Mouse (Mus musculus): ENCODE data around the gene Col19a1. TPM values are rescaled to one million over a fixed set of nuclear protein-coding genes. Genes with fewer than 3 reads are reported as not detected.

Col19a1 gene
- polyA plus RNA-seq, 1 experiment from 2014 or later, result 1.9 TPM

- H3K9ac ChIP-seq (ENCODE audit: low read length), result no peak overlapping the region
- H3K36me3 ChIP-seq (ENCODE audit: control insufficient read depth, insufficient read depth, low read length), result no peaks in the 10 kb centered on the region
- WGBS, result 44% methylated on average over 8 of the region's 8 CpGs
- no peak overlapping the region for H3K4me2 ChIP-seq (ENCODE audit: low read depth)
- no peak for ATAC-seq (ENCODE audit: insufficient read depth, low FRiP score, low TSS enrichment)
- H3K27me3 ChIP-seq (ENCODE audit: control insufficient read depth, insufficient read depth, low read length), result no peaks in the 10 kb centered on the region
- H3K27ac ChIP-seq (ENCODE audit: low read depth, low read length), result no peak overlapping the region
- DNase-seq (ENCODE audit: low spot score), result peak; percentile 16
- H3K9me3 ChIP-seq (ENCODE audit: control insufficient read depth, low read length), result no peaks in the 10 kb centered on the region
- H3K4me1 ChIP-seq (ENCODE audit: control insufficient read depth, insufficient read depth, low read length), result no peaks in the 10 kb centered on the region
- no peak overlapping the region for H3K4me3 ChIP-seq (ENCODE audit: low read depth, low read length)
These were observed 356.8 kb downstream of the Col19a1 start for GRCm38 (mm10) chr1:24230428-24230827.

GRCm38 (mm10) chr1:24229552-24229951, 357.7 kb downstream of the Col19a1 start:
- Histone ChIP-seq H3K27ac (ENCODE audit: low read depth, low read length) (no peak overlapping the region), H3K9ac (ENCODE audit: low read length) (no peak overlapping the region), H3K4me3 (ENCODE audit: low read depth, low read length) (no peak overlapping the region), H3K4me2 (ENCODE audit: low read depth) (no peak overlapping the region), H3K36me3 (ENCODE audit: control insufficient read depth, insufficient read depth, low read length) (no peaks in the 10 kb centered on the region), H3K27me3 (ENCODE audit: control insufficient read depth, insufficient read depth, low read length) (no peaks in the 10 kb centered on the region), H3K9me3 (ENCODE audit: control insufficient read depth, low read length) (no peaks in the 10 kb centered on the region), H3K4me1 (ENCODE audit: control insufficient read depth, insufficient read depth, low read length) (no peaks in the 10 kb centered on the region)
- DNase-seq (ENCODE audit: low spot score) (no peak), ATAC-seq (ENCODE audit: insufficient read depth, low FRiP score, low TSS enrichment) (no peak)
- WGBS, result 74% methylated on average over 1 of the region's 1 CpGs

- Histone ChIP-seq H3K4me2 (ENCODE audit: low read depth) (no peak overlapping the region), H3K4me1 (ENCODE audit: control insufficient read depth, insufficient read depth, low read length) (no peaks in the 10 kb centered on the region), H3K27me3 (ENCODE audit: control insufficient read depth, insufficient read depth, low read length) (no peaks in the 10 kb centered on the region), H3K27ac (ENCODE audit: low read depth, low read length) (no peak overlapping the region), H3K9me3 (ENCODE audit: control insufficient read depth, low read length) (no peaks in the 10 kb centered on the region), H3K36me3 (ENCODE audit: control insufficient read depth, insufficient read depth, low read length) (no peaks in the 10 kb centered on the region), H3K4me3 (ENCODE audit: low read depth, low read length) (no peak overlapping the region), H3K9ac (ENCODE audit: low read length) (no peak overlapping the region)
- 89% methylated on average over 6 of the region's 6 CpGs for WGBS
- ATAC-seq (ENCODE audit: insufficient read depth, low FRiP score, low TSS enrichment) (no peak), DNase-seq (ENCODE audit: low spot score) (no peak)
These were observed 360.1 kb downstream of the Col19a1 start for GRCm38 (mm10) chr1:24226941-24227711.

- H3K4me1 ChIP-seq (ENCODE audit: control insufficient read depth, insufficient read depth, low read length), result no peaks in the 10 kb centered on the region
- H3K27me3 ChIP-seq (ENCODE audit: control insufficient read depth, insufficient read depth, low read length), result no peaks in the 10 kb centered on the region
- no peaks in the 10 kb centered on the region for H3K9me3 ChIP-seq (ENCODE audit: control insufficient read depth, low read length)
- H3K4me2 ChIP-seq (ENCODE audit: low read depth), result no peak overlapping the region
- no peak overlapping the region for H3K9ac ChIP-seq (ENCODE audit: low read length)
- no peak overlapping the region for H3K4me3 ChIP-seq (ENCODE audit: low read depth, low read length)
- DNase-seq (ENCODE audit: low spot score) (peak; percentile 33), ATAC-seq (ENCODE audit: insufficient read depth, low FRiP score, low TSS enrichment) (no peak; the same call in 1 of the 2 replicates)
- no peaks in the 10 kb centered on the region for H3K36me3 ChIP-seq (ENCODE audit: control insufficient read depth, insufficient read depth, low read length)
- H3K27ac ChIP-seq (ENCODE audit: low read depth, low read length), result no peak overlapping the region
- 77% methylated on average over 4 of the region's 4 CpGs for WGBS
These were observed 361.3 kb downstream of the Col19a1 start for GRCm38 (mm10) chr1:24225825-24226526.

GRCm38 (mm10) chr1:24222981-24223612, 364.2 kb downstream of the Col19a1 start:
- H3K27me3 ChIP-seq (ENCODE audit: control insufficient read depth, insufficient read depth, low read length), result no peaks in the 10 kb centered on the region
- 71% methylated on average over 8 of the region's 8 CpGs for WGBS
- no peak for DNase-seq (ENCODE audit: low spot score)
- no peak for ATAC-seq (ENCODE audit: insufficient read depth, low FRiP score, low TSS enrichment)
- no peaks in the 10 kb centered on the region for H3K36me3 ChIP-seq (ENCODE audit: control insufficient read depth, insufficient read depth, low read length)
- no peak overlapping the region for H3K4me2 ChIP-seq (ENCODE audit: low read depth)
- H3K9ac ChIP-seq (ENCODE audit: low read length), result no peak overlapping the region
- no peak overlapping the region for H3K4me3 ChIP-seq (ENCODE audit: low read depth, low read length)
- no peaks in the 10 kb centered on the region for H3K9me3 ChIP-seq (ENCODE audit: control insufficient read depth, low read length)
- H3K4me1 ChIP-seq (ENCODE audit: control insufficient read depth, insufficient read depth, low read length), result no peaks in the 10 kb centered on the region
- H3K27ac ChIP-seq (ENCODE audit: low read depth, low read length), result no peak overlapping the region

- DNase-seq (ENCODE audit: low spot score) (no peak), ATAC-seq (ENCODE audit: insufficient read depth, low FRiP score, low TSS enrichment) (no peak)
- WGBS, result 80% methylated on average over 2 of the region's 2 CpGs
- no peak overlapping the region for H3K4me2 ChIP-seq (ENCODE audit: low read depth)
- no peak overlapping the region for H3K4me3 ChIP-seq (ENCODE audit: low read depth, low read length)
- no peaks in the 10 kb centered on the region for H3K9me3 ChIP-seq (ENCODE audit: control insufficient read depth, low read length)
- no peaks in the 10 kb centered on the region for H3K36me3 ChIP-seq (ENCODE audit: control insufficient read depth, insufficient read depth, low read length)
- H3K9ac ChIP-seq (ENCODE audit: low read length), result no peak overlapping the region
- H3K27ac ChIP-seq (ENCODE audit: low read depth, low read length), result no peak overlapping the region
- no peaks in the 10 kb centered on the region for H3K4me1 ChIP-seq (ENCODE audit: control insufficient read depth, insufficient read depth, low read length)
- H3K27me3 ChIP-seq (ENCODE audit: control insufficient read depth, insufficient read depth, low read length), result no peaks in the 10 kb centered on the region
These were observed 365.0 kb downstream of the Col19a1 start for GRCm38 (mm10) chr1:24222231-24222630.

GRCm38 (mm10) chr1:24219041-24219440, 368.2 kb downstream of the Col19a1 start:
- ATAC-seq (ENCODE audit: insufficient read depth, low FRiP score, low TSS enrichment) (no peak), DNase-seq (ENCODE audit: low spot score) (peak; percentile 39)
- 57% methylated on average over 6 of the region's 6 CpGs for WGBS
- Histone ChIP-seq H3K9ac (ENCODE audit: low read length) (no peak overlapping the region), H3K4me1 (ENCODE audit: control insufficient read depth, insufficient read depth, low read length) (no peaks in the 10 kb centered on the region), H3K4me2 (ENCODE audit: low read depth) (no peak overlapping the region), H3K27ac (ENCODE audit: low read depth, low read length) (no peak overlapping the region), H3K36me3 (ENCODE audit: control insufficient read depth, insufficient read depth, low read length) (no peaks in the 10 kb centered on the region), H3K27me3 (ENCODE audit: control insufficient read depth, insufficient read depth, low read length) (no peaks in the 10 kb centered on the region), H3K9me3 (ENCODE audit: control insufficient read depth, low read length) (no peaks in the 10 kb centered on the region), H3K4me3 (ENCODE audit: low read depth, low read length) (no peak overlapping the region)
